Mouse (Mus musculus) stomach, embryonic 16.5 days (tissue): ENCODE results near the gene Sstr4. TPM values are rescaled to one million over a fixed set of nuclear protein-coding genes. Genes with fewer than 3 reads are reported as not detected.

Source experiments
- ATAC-seq: fragments of 200-750 bp; cut with Nextera tagmentation; 2 replicates; pipeline ENCODE4 v1.8.0; 2017; ENCODE audit warnings: moderate number of reproducible peaks, moderate TSS enrichment; ENCODE audit not compliant: insufficient read depth, low FRiP score
- H3K27ac ChIP-seq: fragments of 300-500 bp; sonication (generic); 2 replicates; pipeline ENCODE4 v1.5.1; 2014; ENCODE audit warnings: low read length
- H3K27me3 ChIP-seq: fragments of 300-500 bp; sonication (generic); 2 replicates; pipeline ENCODE4 v1.6.1; 2014; ENCODE audit warnings: low read length, control low read depth, mixed read lengths; ENCODE audit not compliant: control insufficient read depth, insufficient read depth
- H3K36me3 ChIP-seq: fragments of 300-500 bp; sonication (generic); 2 replicates; pipeline ENCODE4 v1.6.1; 2014; ENCODE audit warnings: low read length; ENCODE audit not compliant: control insufficient read depth, insufficient read depth
- H3K4me1 ChIP-seq: fragments of 300-500 bp; sonication (generic); 2 replicates; pipeline ENCODE4 v1.6.1; 2014; ENCODE audit warnings: low read length, control low read depth, mixed read lengths; ENCODE audit not compliant: control insufficient read depth, insufficient read depth
- H3K4me2 ChIP-seq: fragments of 300-500 bp; sonication (generic); 2 replicates; pipeline ENCODE4 v1.6.1; 2014; ENCODE audit warnings: low read depth, low read length, mixed read lengths
- H3K4me3 ChIP-seq: fragments of 300-500 bp; sonication (generic); replicated peaks from 2 replicates; pipeline ENCODE4 v1.5.1; 2014; ENCODE audit warnings: mild to moderate bottlenecking, low read length
- H3K9ac ChIP-seq: fragments of 300-500 bp; sonication (generic); 2 replicates; pipeline ENCODE4 v1.6.1; 2014; ENCODE audit warnings: low read length
- H3K9me3 ChIP-seq: fragments of 300-500 bp; sonication (generic); replicated peaks from 2 replicates; pipeline ENCODE4 v1.6.1; 2016; ENCODE audit warnings: low read length, control low read depth; ENCODE audit not compliant: control insufficient read depth
- WGBS: fragments of 180-500 bp; shearing (Covaris S2); extraction: QIAGEN DNeasy Blood & Tissue Kit; methylation state at CpG from one replicate; pipeline ENCODE4 v1.1.7; 2014; 5-methylcytosine and 5-hydroxymethylcytosine counted together
- polyA plus RNA-seq: library from polyadenylated mRNA; unstranded; fragments of >200 nt; fragmentation: Nextera tagmentation; extraction: Ambion mirVana; gene quantifications from 2 replicates; pipeline ENCODE4 v1.2.1, GENCODE M21; 2015

Sstr4 gene
- polyA plus RNA-seq, 1 experiment from 2014 or later: 2.7 TPM

DNA sequence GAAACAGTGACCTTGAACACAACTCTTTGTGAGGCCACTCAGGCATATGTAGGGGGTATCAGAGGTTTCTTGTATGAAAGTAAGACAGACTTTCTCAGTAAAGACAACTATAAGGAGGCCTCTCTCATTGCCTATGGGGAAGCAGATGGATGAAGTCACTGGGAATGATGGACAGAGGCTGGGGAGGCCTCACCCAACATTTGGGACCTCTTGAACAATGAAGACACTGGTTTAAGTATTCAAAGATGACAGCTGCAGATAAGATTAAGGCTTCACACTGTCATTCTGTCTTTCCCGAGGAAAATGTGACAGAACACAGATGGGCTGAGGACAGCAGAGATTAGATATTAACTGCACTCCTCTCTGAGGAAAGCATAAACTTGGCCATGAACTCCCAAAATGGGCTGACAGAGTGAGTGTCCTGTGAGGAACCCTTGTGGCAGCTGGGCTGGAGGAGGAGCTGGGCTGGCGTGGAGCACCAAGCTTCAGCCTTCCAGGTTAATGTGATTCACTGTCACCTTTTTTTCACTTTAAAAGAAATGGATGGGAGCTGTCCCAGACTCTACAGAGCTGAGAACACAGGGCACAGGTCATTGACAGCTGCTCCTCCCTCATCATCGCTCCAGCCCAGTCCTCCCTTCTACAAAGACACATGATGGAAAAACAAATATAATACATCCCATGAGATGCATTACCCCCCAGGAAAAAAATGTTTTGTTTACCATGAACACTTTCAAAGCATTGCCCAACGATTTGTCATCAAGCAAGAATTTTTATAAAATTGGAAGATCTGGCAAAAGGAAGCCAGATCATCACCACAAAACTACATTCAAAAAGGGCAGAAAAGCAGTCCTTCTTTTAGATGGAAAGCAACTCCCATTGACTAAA, 23.2 kb upstream of the Sstr4 start:
- WGBS: 48% methylated on average over 4 of the region's 4 CpGs
- no peaks in the 10 kb centered on the region for H3K36me3 ChIP-seq
- no peaks in the 10 kb centered on the region for H3K27me3 ChIP-seq
- H3K9ac ChIP-seq: no peak overlapping the region
- no peaks in the 10 kb centered on the region for H3K9me3 ChIP-seq
- no peak overlapping the region for H3K27ac ChIP-seq
- no peak overlapping the region for H3K4me2 ChIP-seq
- no peaks in the 10 kb centered on the region for H3K4me1 ChIP-seq
- peak; percentile 37 for ATAC-seq
- H3K4me3 ChIP-seq: no peak overlapping the region

DNA sequence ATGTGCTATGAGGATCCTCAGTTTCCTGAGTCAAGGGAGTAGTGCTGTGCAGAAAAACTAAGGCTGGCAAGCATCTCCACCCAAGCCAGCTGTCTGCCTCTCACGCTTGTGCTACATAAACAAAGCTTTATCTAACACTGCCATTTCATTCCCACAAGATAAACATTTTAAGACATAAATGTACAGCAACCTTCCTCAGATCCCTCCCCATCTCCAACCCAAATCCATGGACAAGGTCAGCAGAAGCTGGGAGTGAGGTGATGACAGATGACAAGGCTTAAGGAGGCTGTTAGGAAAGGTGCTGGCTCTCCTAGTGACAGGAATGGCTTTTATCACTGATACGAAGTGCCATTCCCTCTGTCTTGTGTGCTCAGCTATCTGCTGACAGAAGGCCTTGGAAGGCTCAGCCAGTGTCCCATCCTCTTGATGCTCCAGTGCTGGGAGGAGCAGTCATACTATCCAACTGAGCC, 21.5 kb upstream of the Sstr4 start:
- 26% methylated on average over 2 of the region's 2 CpGs for WGBS
- Histone ChIP-seq H3K27ac (no peak overlapping the region), H3K36me3 (no peaks in the 10 kb centered on the region), H3K9me3 (no peaks in the 10 kb centered on the region), H3K4me2 (no peak overlapping the region), H3K4me1 (no peaks in the 10 kb centered on the region), H3K27me3 (no peaks in the 10 kb centered on the region), H3K9ac (no peak overlapping the region), H3K4me3 (no peak overlapping the region)
- no peak for ATAC-seq

DNA sequence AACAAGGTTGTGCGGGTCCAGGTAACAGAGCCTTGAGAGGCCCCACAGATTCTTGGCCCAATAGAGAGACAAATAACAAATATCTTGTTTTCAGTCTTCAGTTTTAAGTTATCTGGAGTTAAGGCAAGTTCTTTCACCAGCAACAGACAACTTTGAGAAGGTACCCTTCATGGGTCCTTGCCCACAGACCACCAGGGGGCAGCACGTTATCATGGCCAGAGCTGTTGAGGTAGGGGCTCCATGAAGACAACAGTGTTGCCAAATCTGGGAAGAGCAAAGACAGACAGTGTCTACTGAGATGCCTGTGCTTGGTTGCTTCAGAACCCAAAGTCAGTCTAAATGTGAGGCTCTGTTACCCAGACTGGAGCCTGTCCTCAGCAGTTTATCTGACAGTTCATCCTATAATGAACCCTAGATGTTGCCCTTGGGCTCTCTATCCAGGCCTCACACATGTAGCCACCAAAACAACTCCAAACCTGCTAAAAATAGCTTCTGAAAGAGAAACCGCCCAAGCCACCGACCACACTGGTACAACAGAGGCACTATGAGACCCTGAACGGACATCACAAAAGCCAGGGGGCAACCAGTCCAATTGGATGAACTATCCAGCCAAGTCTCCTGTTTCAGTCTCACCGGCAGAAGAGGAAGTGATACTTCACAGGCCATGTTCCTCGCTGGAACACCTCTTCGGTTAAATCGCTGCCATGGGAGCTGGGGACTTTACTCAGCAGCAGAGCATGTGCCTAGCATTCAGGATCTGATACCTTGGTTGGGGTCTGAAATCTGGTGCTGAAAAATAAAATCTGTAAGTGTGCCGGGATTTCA, 19.6 kb upstream of the Sstr4 start:
- no peak overlapping the region for H3K4me3 ChIP-seq
- WGBS: 74% methylated on average over 10 of the region's 10 CpGs
- no peak overlapping the region for H3K9ac ChIP-seq
- no peak for ATAC-seq
- no peak overlapping the region for H3K4me2 ChIP-seq
- H3K27ac ChIP-seq: no peak overlapping the region
- H3K27me3 ChIP-seq: no peaks in the 10 kb centered on the region
- H3K36me3 ChIP-seq: no peaks in the 10 kb centered on the region
- H3K4me1 ChIP-seq: no peaks in the 10 kb centered on the region
- no peaks in the 10 kb centered on the region for H3K9me3 ChIP-seq

DNA sequence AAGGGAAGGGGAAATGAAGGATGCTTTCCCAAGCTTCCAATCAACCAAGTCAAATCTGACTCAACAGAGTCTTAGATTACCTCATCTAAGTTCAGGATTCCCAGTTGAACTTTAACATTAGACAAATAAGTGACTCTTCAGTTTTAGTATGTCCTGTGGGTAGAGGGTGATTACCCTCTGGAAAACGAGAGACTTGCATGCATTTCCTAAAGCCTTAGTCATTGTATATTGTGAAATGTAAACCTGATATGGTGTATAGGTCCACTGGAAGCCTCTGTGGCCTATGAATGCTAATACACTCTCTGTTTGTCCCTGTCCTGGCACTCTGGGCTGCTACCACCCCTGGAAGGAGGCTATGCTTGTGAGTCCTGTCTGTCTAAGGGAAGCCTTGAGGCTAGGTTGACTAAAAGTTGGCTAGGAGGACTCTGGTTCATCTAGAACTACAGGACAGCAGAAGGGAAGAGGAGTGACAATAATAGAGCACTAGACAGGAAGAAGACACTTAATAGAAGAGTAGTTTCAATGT, 16.3 kb upstream of the Sstr4 start:
- Histone ChIP-seq H3K4me2 (no peak overlapping the region), H3K4me1 (no peaks in the 10 kb centered on the region), H3K27me3 (no peaks in the 10 kb centered on the region), H3K36me3 (no peaks in the 10 kb centered on the region), H3K9ac (no peak overlapping the region), H3K27ac (no peak overlapping the region), H3K4me3 (no peak overlapping the region), H3K9me3 (no peaks in the 10 kb centered on the region)
- no peak for ATAC-seq
- WGBS: 58% methylated on average over 1 of the region's 1 CpGs

DNA sequence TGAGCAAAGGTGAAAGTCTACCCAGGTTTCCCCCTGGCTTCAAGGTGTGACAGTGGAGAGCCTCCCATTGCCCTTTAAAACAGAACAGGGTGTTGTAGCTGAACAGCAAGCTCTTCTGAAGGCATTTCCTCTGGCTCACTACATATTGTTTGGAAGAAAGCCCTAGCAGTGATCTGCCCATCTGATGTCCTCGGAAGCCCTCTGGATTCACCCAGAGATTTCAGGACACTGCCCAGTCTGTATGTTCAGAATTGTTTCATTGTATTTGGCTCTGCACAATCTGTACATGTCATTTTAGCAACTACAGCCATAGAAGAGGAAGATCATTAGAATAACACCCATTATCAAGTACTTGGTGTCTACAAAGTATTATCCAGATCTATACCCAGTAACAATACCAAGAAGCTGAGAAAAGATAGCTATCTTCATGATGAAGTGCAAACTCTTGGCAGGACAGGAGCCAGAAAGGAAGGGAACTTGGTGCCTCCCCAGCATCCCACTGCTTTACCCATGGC, 15.2 kb upstream of the Sstr4 start:
- no peak for ATAC-seq
- no peak overlapping the region for H3K4me3 ChIP-seq
- no peak overlapping the region for H3K27ac ChIP-seq
- 75% methylated on average over 1 of the region's 1 CpGs for WGBS
- H3K9me3 ChIP-seq: no peaks in the 10 kb centered on the region
- no peaks in the 10 kb centered on the region for H3K36me3 ChIP-seq
- H3K9ac ChIP-seq: no peak overlapping the region
- no peaks in the 10 kb centered on the region for H3K4me1 ChIP-seq
- no peaks in the 10 kb centered on the region for H3K27me3 ChIP-seq
- H3K4me2 ChIP-seq: no peak overlapping the region

DNA sequence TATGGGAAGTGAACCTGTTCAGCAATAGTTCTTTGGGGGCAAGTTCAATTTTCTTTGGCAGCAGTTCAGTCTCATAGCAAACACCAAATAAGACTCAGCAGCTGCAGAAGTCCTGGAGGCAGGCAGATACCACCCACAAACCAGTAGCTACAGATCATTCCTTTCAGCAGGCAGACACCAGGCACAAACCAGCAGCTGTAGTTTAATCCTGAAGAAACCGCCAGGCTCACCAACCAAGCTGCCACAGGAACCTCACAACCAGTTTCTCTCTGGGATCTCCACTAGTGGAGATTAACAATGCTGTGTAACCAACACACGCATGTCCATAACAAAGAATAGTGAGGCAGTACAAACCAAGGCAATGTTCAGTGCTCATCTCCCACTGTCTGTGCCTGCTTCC, 14.1 kb upstream of the Sstr4 start:
- Histone ChIP-seq H3K4me2 (no peak overlapping the region), H3K9ac (no peak overlapping the region), H3K9me3 (no peaks in the 10 kb centered on the region), H3K4me3 (no peak overlapping the region), H3K27me3 (no peaks in the 10 kb centered on the region), H3K4me1 (no peaks in the 10 kb centered on the region), H3K36me3 (no peaks in the 10 kb centered on the region), H3K27ac (no peak overlapping the region)
- ATAC-seq: no peak
- WGBS: 78% methylated on average over 2 of the region's 2 CpGs

DNA sequence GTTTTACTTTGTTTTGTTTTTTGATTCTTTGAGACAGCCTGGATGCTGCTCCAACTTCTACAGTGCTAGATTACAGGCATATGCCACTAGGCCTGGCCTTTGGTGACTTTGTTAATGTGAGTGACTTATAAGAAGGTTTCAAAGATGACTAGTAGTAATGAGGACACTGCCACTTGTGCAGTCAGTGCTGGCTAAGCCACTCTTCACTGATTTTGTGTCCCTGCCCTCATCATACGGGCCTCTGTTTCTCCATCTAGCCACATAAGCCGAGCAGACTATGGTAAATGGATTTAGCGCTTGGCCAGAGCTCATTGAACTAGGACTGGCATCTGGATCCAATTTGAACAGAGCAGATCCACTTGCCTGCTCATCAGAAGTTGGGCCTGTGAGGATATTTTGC, 8.7 kb upstream of the Sstr4 start:
- no peaks in the 10 kb centered on the region for H3K9me3 ChIP-seq
- no peaks in the 10 kb centered on the region for H3K4me1 ChIP-seq
- WGBS: 92% methylated on average over 3 of the region's 3 CpGs
- no peaks in the 10 kb centered on the region for H3K36me3 ChIP-seq
- no peak overlapping the region for H3K27ac ChIP-seq
- H3K4me3 ChIP-seq: no peak overlapping the region
- no peak for ATAC-seq
- H3K4me2 ChIP-seq: no peak overlapping the region
- no peak overlapping the region for H3K9ac ChIP-seq
- H3K27me3 ChIP-seq: no peaks in the 10 kb centered on the region

DNA sequence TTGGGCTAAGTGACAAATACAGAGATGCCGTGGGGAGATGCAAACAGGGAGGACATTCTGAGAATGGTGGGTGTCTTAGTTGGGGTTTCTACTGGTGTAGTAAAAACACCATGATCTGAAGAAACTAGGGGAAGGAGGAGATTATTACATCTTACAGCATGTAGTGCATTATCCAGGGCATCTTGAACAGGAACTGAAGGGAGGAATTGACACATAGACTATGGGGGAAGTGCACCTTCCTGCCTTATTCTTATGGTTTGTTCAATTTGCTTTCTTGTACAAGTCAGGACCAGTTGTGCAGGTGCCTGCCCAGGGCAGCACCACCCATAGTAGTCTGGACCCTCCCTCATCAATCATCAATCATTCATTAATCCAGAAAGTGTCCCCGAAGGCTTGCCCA, 8.2 kb upstream of the Sstr4 start:
- Histone ChIP-seq H3K36me3 (no peaks in the 10 kb centered on the region), H3K9ac (no peak overlapping the region), H3K9me3 (no peaks in the 10 kb centered on the region), H3K4me2 (no peak overlapping the region), H3K27me3 (no peaks in the 10 kb centered on the region), H3K27ac (no peak overlapping the region), H3K4me1 (no peaks in the 10 kb centered on the region), H3K4me3 (no peak overlapping the region)
- no peak for ATAC-seq
- WGBS: 60% methylated on average over 2 of the region's 2 CpGs
